Mouse (Mus musculus) CH12.LX (cell line): ENCODE results near the gene Armc10. TPM values are rescaled to one million over a fixed set of nuclear protein-coding genes. Genes with fewer than 3 reads are reported as not detected.

Source experiments
- DNase-seq: peaks from one replicate; pipeline ENCODE4 v3.0.0-alpha.2; 2013; ENCODE audit errors: extremely low read depth
- H3K27ac ChIP-seq: 2 replicates; pipeline ENCODE4 v1.5.1; 2012; ENCODE audit warnings: low read depth, mild to moderate bottlenecking, control low read depth, moderate library complexity; ENCODE audit not compliant: insufficient read depth
- H3K27me3 ChIP-seq: replicated peaks from 2 replicates; pipeline ENCODE3; 2012; ENCODE audit warnings: inconsistent platforms
- H3K36me3 ChIP-seq, 2 experiments: replicated peaks in 1 of 2; 2 replicates each; pipeline versions ENCODE3 to v1.6.1; 2012; ENCODE audit warnings: inconsistent platforms in 1 of 2, low read length in 1 of 2, mild to moderate bottlenecking in 1 of 2, mixed read lengths in 1 of 2, moderate library complexity in 1 of 2; ENCODE audit not compliant: control insufficient read depth in 1 of 2, insufficient read depth in 1 of 2
- H3K4me1 ChIP-seq, 2 experiments: 2 replicates each; pipeline ENCODE4 v1.6.1; 2012; ENCODE audit warnings: inconsistent platforms in 1 of 2, moderate library complexity in 1 of 2; ENCODE audit not compliant: insufficient read depth in 2 of 2, control insufficient read depth in 1 of 2
- H3K4me2 ChIP-seq: 2 replicates; pipeline ENCODE4 v1.6.1; 2012; ENCODE audit warnings: low read depth, mild to moderate bottlenecking, control low read depth; ENCODE audit not compliant: poor library complexity, insufficient read depth, severe bottlenecking
- H3K4me3 ChIP-seq, 3 experiments: fragments of 150-350 bp in 1 of 3; sonication (generic) in 1 of 3; replicated peaks in 1 of 3; 2 replicates each; pipeline versions ENCODE3 to v1.5.1; 2011 to 2012; ENCODE audit warnings: low read depth in 2 of 3, low read length in 2 of 3, mild to moderate bottlenecking in 2 of 3, moderate library complexity in 2 of 3, control low read depth in 1 of 3, improper control_type of control experiment in 1 of 3, inconsistent platforms in 1 of 3, mixed read lengths in 1 of 3; ENCODE audit not compliant: poor library complexity in 1 of 3
- H3K79me2 ChIP-seq: replicated peaks from 2 replicates; pipeline ENCODE4 v1.6.1; 2012; ENCODE audit warnings: mild to moderate bottlenecking, moderate library complexity; ENCODE audit not compliant: control insufficient read depth, poor library complexity, insufficient read depth, severe bottlenecking; ENCODE audit errors: extremely low read depth
- H3K9ac ChIP-seq: 2 replicates; pipeline ENCODE4 v1.6.1; 2012; ENCODE audit warnings: low read depth, mild to moderate bottlenecking, control low read depth, moderate library complexity; ENCODE audit not compliant: insufficient read depth
- H3K9me3 ChIP-seq: replicated peaks from 2 replicates; pipeline ENCODE3; 2012; ENCODE audit warnings: low read length, inconsistent platforms, mixed read lengths
- ELF1 ChIP-seq: IDR thresholded peaks from 2 replicates; pipeline ENCODE4 v1.6.1; 2014; ENCODE audit warnings: low read depth, mild to moderate bottlenecking, inconsistent platforms, low read length, improper control_type of control experiment
- EP300 ChIP-seq: IDR thresholded peaks from 2 replicates; pipeline ENCODE4 v1.6.1; 2011; ENCODE audit warnings: low read length, improper control_type of control experiment
- HCFC1 ChIP-seq: IDR thresholded peaks from 2 replicates; pipeline ENCODE4 v1.6.1; 2012; ENCODE audit warnings: low read depth, mild to moderate bottlenecking, inconsistent platforms, low read length, improper control_type of control experiment
- IRF4 ChIP-seq: IDR thresholded peaks from 2 replicates; pipeline ENCODE4 v1.6.1; 2014; ENCODE audit warnings: low read depth, mild to moderate bottlenecking, inconsistent platforms, low read length, improper control_type of control experiment
- JUN ChIP-seq: IDR thresholded peaks from 2 replicates; pipeline ENCODE4 v1.6.1; 2011; ENCODE audit warnings: low read depth, mild to moderate bottlenecking, low read length, improper control_type of control experiment, moderate library complexity; ENCODE audit not compliant: insufficient read depth
- MAZ ChIP-seq: IDR thresholded peaks from 2 replicates; pipeline ENCODE4 v1.6.1; 2012; ENCODE audit warnings: low read depth, mild to moderate bottlenecking, inconsistent platforms, low read length, improper control_type of control experiment, moderate library complexity
- MEF2A ChIP-seq: IDR thresholded peaks from 2 replicates; pipeline ENCODE4 v1.6.1; 2014; ENCODE audit warnings: low read depth, mild to moderate bottlenecking, inconsistent platforms, low read length, improper control_type of control experiment, borderline replicate concordance
- MXI1 ChIP-seq: IDR thresholded peaks from 2 replicates; pipeline ENCODE4 v1.6.1; 2011; ENCODE audit warnings: mild to moderate bottlenecking, low read depth, low read length, improper control_type of control experiment
- MYC ChIP-seq: IDR thresholded peaks from 2 replicates; pipeline ENCODE4 v1.6.1; 2011; ENCODE audit warnings: low read depth, mild to moderate bottlenecking, improper control_type of control experiment, low read length
- NRF1 ChIP-seq: IDR thresholded peaks from 2 replicates; pipeline ENCODE4 v1.6.1; 2014; ENCODE audit warnings: low read depth, mild to moderate bottlenecking, inconsistent platforms, low read length, improper control_type of control experiment, moderate library complexity
- RCOR1 ChIP-seq: conservative IDR thresholded peaks from 2 replicates; pipeline ENCODE4 v1.6.1; 2012; ENCODE audit warnings: low read depth, mild to moderate bottlenecking, inconsistent platforms, low read length, improper control_type of control experiment
- UBTF ChIP-seq: IDR thresholded peaks from 2 replicates; pipeline ENCODE4 v1.6.1; 2012; ENCODE audit warnings: low read depth, mild to moderate bottlenecking, inconsistent platforms, low read length, improper control_type of control experiment, moderate library complexity
- ZC3H11A ChIP-seq: IDR thresholded peaks from 2 replicates; pipeline ENCODE4 v1.6.1; 2012; ENCODE audit warnings: low read depth, mild to moderate bottlenecking, inconsistent platforms, low read length, improper control_type of control experiment
- dilution Hi-C: fragments of 300-500 bp; cut with MboI; formaldehyde crosslinking; loops from 2 replicates; pipeline ENCODE4 v1.14.3; 2020; ENCODE audit warnings: low sequenced_read_pairs; ENCODE audit not compliant: extremely low pct_unique_long_range_greater_than_20kb, extremely low pct_ligation_motif_present
- in situ Hi-C: fragments of 300-500 bp; cut with MboI; formaldehyde crosslinking; loops from 3 replicates; pipeline ENCODE4 v1.14.3; 2019; ENCODE audit warnings: low sequenced_read_pairs, low pct_ligation_motif_present, low pct_unique_long_range_greater_than_20kb, mixed read lengths
- polyA plus RNA-seq: library from polyadenylated mRNA; unstranded; fragments of >175 nt; gene quantifications from 2 replicates; pipeline ENCODE4 v1.2.1, GENCODE M21; 2012; ENCODE audit warnings: low read depth; ENCODE audit not compliant: insufficient read length
- total RNA-seq, 2 experiments: library from RNA; depleted of rRNA; stranded (reverse); fragments of 300-350 nt in 1 of 2; fragments of >200 nt in 1 of 2; gene quantifications; 2 replicates each; pipeline ENCODE4 v1.2.3; 2012 to 2014

Gene Armc10
- total and polyA plus RNA-seq, 3 experiments: 39.1 to 71.9 (median 46.0) TPM

GRCm38 (mm10) chr5:21667191-21668137 lies 21.9 kb downstream of the Armc10 start:
- Histone ChIP-seq H3K4me1 (no peaks in the 10 kb centered on the region), H3K79me2 (no peaks in the 10 kb centered on the region), H3K27me3 (no peaks in the 10 kb centered on the region), H3K4me2 (no peak overlapping the region), H3K4me3 (no peak overlapping the region), H3K9ac (no peak overlapping the region), H3K27ac (no peak overlapping the region), H3K9me3 (no peaks in the 10 kb centered on the region), H3K36me3 (peaks cover 3 to 18% of the 10 kb centered on the region in 2 experiments)
- no peak for DNase-seq
- in situ Hi-C loops: no loop called here
- no peak for TF ChIP-seq MEF2A
- no peak for TF ChIP-seq ZC3H11A
- TF ChIP-seq EP300: no peak
- no peak for TF ChIP-seq MXI1
- no peak for TF ChIP-seq HCFC1
- TF ChIP-seq RCOR1: no peak
- TF ChIP-seq UBTF: no peak
- dilution Hi-C loops: no loop called here

- H3K79me2 ChIP-seq: no peaks in the 10 kb centered on the region
- no peaks in the 10 kb centered on the region for H3K9me3 ChIP-seq
- dilution Hi-C loops (no loop called here), in situ Hi-C loops (no loop called here)
- TF ChIP-seq IRF4 (no peak), MYC (no peak), MAZ (no peak), EP300 (no peak), NRF1 (no peak), ELF1 (no peak), JUN (no peak)
- no peak overlapping the region for H3K9ac ChIP-seq
- H3K4me1 ChIP-seq: no peaks in the 10 kb centered on the region
- no peak overlapping the region for H3K27ac ChIP-seq
- DNase-seq: no peak
- H3K27me3 ChIP-seq: no peaks in the 10 kb centered on the region
- peaks cover 0 to 4% of the 10 kb centered on the region in 2 experiments for H3K36me3 ChIP-seq
- H3K4me2 ChIP-seq: no peak overlapping the region
- H3K4me3 ChIP-seq: no peak overlapping the region
Observed at GRCm38 (mm10) chr5:21669307-21669706, 23.7 kb downstream of the Armc10 start.
